Mouse (Mus musculus): ENCODE measurements around the gene Nol3.
A peak's percentile ranks its signal among the peaks of the same experiment; 100 is the strongest.

Gene Nol3

GRCm38 (mm10) chr8:105264024-105264982 is 11.6 kb upstream of the Nol3 start, which contains the start of the genes Tradd and Fbxl8:
Tradd (minus strand) TSS chr8:105264609.
Fbxl8 (plus strand) TSS chr8:105264648.
- DNase-seq, result peak; percentile 84 to 88

GRCm38 (mm10) chr8:105265128-105265527 is 10.8 kb upstream of the Nol3 start:
- DNase-seq, result peak; percentile 44 to 50

GRCm38 (mm10) chr8:105266775-105267174 is 9.2 kb upstream of the Nol3 start:
- DNase-seq, result peak in 1 of 2 experiments; percentile 39

DNA sequence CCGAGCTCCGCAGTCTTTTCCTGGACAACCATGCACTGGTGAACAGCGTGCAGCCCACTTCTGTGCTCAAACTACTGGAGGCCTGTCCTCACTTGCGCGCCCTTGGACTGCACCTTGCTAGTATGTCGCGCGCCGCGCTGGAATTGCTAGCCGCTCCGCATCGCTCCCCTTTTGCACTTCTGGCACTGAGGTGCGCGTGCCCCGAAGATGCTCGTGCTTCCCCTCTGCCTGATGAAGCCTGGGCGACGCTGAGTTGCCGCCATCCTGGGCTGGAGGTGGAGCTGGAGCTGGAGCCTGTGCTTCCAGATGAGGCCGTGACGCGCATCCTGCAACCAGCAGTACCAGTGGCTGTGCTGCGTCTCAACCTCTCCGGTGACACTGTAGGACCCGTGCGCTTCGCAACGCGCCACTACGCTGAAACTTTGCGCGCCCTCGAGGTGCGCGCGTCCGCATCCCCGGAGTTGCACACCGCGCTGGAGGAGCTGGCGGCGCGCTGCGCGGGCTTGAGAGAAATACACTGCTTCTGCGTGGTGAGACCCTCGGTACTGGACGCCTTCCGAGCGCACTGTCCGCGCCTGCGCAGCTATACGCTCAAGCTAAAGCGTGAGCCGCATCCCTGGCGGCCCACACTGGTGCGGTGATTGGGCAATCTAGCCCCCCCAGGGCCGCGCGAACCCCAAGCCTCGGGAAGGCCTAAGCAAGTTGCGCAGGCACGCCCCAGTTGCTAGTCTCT is 7.4 kb upstream of the Nol3 start:
- DNase-seq, result peak; percentile 56 to 76

GRCm38 (mm10) chr8:105269075-105269458 is 6.9 kb upstream of the Nol3 start:
- peak; percentile 57 to 80 for DNase-seq

- DNase-seq, result peak; percentile 77 to 88
These were observed 6.4 kb upstream of the Nol3 start, which contains the start of gene Hsf4 for GRCm38 (mm10) chr8:105269461-105269947. Hsf4 (plus strand) TSS chr8:105269801.

DNA sequence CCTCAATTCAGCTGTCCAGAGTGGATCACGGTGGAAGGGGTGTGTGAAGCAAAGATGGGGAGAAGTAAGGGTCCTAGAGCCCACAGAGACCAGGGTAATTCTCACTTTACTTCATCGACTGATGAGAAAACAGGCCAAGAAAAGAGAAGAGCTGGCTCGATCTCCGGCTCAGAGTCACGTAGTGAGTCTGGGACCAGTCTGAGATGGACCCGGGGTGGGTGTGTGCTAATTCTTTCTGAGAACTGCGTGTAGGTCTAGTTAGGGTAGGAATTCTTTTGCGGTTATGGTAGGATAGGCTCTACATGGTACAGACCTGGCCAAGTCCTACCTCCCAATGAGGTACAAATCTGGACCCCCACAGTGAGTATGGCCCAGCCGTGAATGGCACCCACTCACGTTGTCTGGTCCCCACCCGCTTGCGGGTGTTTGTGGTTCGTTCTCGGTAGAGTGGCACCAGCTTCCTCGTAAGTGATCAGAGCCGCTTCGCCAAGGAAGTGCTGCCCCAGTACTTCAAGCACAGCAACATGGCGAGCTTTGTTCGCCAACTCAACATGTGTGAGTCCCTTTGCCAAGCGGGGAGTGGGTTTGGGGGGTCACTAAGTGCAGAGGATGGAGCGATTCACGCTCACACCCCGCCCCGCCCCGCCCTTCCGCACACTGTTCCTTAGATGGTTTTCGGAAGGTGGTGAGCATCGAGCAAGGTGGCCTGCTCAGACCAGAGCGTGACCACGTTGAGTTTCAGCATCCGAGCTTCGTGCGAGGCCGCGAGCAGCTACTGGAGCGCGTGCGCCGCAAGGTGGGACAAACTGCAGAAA is 5.6 kb upstream of the Nol3 start:
- DNase-seq, result peak in 1 of 2 experiments; percentile 24

- peak in 1 of 2 experiments; percentile 27 for DNase-seq
These were observed 5.1 kb upstream of the Nol3 start for GRCm38 (mm10) chr8:105270916-105271186.

GRCm38 (mm10) chr8:105275387-105275786 is 553 bp upstream of the Nol3 start:
- peak in 1 of 2 experiments; percentile 20 for DNase-seq

DNA sequence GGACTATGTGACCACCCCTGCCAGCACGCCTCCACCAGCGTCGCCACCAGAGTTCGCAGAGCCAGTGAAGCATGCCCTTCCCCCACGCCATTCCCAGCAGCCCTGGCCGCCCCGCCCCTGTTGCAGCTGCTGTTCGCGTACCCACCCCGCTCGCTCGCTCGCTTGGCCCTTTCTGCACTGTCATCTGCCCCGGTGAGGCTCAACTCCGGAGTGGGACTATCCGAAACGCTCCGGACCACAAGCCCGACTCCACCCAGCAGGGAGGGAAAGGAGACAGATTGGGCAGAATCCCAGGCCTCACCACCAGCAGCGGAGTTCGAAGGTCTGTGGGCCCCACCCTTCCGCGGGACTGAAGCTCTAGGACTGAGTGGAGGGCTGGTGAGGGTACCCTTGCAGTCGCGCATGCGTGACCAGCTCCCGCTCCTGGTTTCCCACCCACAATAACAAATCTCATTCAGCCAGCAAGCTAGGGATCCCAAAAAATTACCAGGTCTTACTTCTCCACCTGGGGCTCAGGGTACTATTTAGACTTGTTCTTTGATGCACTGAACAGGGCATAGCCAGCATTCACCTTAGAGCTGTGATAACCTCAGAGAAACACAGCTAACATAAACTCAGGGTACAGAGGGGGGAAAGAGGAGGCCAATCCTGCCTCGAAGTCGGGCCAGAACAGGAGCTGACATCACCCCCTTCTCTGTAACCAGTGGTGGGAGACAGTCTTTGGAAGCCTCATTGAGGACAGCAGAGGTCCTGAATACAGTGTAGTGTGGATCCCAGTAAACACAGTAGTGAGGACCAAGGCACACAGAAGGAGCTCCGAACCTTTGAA is 566 bp downstream of the Nol3 start:
- peak; percentile 72 to 73 for DNase-seq

DNA sequence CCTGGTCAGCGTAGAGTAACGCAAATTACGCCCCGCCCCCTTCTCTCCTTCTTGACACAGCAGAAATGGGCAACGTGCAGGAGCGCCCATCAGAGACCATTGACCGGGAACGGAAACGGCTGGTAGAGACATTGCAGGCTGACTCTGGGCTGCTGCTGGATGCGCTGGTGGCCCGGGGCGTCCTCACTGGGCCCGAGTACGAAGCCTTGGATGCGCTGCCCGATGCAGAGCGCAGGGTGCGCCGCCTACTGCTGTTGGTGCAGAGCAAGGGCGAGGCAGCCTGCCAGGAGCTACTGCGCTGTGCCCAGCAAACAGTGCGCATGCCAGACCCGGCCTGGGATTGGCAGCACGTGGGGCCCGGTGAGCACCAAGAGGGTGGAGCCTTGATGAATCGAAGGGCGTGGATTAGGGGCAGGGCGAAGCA is 3.0 kb downstream of the Nol3 start:
- DNase-seq, result peak; percentile 79 to 88

DNA sequence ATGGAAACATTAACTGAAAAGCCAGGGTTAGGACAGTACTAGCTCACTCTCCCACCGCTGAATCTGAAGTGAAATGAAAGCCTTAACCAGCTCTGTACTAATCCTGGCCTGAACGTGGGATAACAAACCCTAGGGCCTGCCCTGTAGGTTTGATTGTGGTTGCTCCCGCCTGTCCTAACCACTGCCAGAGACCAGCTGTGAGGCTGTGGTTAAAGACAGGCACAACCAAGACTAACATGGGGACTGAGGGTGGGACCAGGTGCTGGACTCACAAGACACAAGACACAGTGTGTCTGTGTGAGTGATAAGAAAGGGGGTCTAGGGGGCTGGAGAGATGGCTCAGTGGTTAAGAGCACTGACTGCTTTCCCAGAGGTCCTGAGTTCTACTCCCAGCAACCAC is 4.6 kb downstream of the Nol3 start:
- DNase-seq, result no peak

DNA sequence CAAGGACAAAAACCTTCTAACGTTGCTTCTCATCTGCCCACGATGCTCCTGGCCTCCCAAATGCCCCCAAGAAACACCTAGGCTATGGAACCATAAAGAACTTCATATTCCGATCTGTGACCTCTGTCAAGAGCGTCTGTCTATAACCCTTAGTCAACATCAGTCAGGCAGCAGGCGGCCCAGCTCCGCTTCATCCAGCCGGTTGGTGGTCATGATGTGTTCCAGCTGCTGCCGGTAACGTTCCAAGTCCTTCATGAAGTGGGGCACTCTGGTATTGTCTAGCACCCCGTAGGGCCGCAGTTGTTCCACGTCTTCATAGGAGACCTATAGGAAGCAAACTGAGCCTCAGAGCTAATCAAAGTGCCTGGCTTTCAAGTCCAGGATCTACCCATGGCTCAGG is 5.9 kb downstream of the Nol3 start:
- DNase-seq, result peak; percentile 55 to 86

- DNase-seq, result no peak
These were observed 6.3 kb downstream of the Nol3 start for GRCm38 (mm10) chr8:105282239-105282638.

- peak; percentile 77 to 80 for DNase-seq
These were observed 7.1 kb downstream of the Nol3 start for GRCm38 (mm10) chr8:105283074-105283473.

DNA sequence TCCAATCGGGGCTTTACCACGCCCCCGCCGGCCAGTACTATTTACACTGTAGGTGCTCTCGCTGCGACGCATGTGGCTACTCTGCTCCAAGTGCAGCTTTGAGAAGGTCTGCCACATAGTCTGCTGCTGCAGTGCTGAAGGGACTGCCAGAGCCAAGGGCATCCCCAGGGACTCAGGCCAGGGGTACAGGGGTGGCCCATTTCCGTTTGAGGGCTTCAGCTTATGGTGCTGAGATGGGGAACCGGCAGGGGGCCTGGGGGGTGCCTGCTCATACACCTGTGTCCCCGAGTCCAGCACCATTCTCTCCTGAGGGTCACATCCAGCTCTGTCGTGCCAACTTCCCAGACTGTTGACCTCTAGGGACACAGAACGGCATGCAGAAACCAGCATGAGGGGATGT is 9.6 kb downstream of the Nol3 start:
- DNase-seq, result peak in 1 of 2 experiments; percentile 18

DNA sequence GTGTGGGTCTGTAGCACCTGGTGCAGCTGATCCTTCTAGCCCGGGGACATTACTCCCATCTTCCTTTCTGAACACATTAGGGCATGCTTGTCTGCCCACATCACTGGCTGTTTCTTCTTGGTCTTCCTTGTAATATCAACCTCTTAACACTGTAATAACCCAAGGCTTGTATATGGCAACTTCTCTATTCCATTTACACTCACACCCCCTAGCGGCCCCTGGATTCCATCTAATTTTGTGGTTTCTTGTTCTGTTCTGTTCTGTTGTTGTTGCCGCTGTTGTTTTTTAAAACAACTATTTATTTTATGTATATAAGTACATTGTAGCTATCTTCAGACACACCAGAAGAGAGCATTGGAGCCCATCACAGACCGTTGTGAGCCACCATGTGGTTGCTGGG is 11.0 kb downstream of the Nol3 start:
- DNase-seq, result no peak

DNA sequence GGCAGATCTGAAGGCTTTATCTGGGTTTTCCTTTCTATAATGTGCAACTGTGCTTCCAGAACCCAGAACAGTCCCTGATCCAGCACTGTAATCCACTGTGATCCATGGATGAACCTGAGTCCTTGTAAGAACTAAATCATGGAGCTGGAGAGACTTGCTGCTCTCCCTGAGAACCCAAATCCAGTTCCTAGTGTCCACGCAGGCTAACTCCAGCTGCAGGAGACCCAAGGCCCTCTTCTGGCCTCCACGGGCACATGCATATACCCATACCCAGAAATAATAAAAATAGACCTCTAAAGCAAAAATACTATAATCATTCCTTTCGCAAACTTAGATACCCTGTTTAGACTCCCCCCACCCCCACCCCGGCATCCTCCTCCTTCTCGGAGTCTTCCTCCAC is 12.3 kb downstream of the Nol3 start:
- DNase-seq, result peak in 1 of 2 experiments; percentile 21

- DNase-seq, result peak; percentile 96
These were observed 13.2 kb downstream of the Nol3 start for GRCm38 (mm10) chr8:105288958-105289732.

GRCm38 (mm10) chr8:105289805-105290460 is 14.0 kb downstream of the Nol3 start, which contains the start of gene 4931428F04Rik:
4931428F04Rik (minus strand) TSS chr8:105289864.
- DNase-seq, result peak; percentile 70 to 74

Data from lung, postnatal 4 days (tissue).